8 mouse cellular contexts compared by ENCODE assay signal in the genomic region with DNA sequence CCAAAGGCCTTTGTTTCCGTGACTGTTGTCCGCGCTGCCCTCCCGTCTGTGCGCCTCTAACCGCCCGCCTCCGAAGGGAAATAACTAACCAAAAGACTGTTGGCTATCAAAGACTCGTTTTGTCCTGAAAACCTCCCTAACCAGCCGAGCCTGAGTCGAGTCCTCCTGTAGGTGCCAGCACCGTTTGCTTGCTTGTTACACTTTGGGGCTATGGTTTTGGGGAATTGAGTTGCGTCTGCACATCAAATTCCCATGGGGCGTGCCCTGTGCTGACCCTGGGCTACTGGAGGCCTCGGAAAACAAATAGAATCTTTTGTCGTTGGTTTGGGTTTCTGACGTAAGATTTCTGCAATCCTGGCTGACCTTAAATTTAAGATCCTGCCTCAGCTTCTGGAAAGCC. TPM values are rescaled to one million over a fixed set of nuclear protein-coding genes. Genes with fewer than 3 reads are reported as not detected.
DNase-seq lines count a peak whose midpoint lies in the region; ATAC-seq and TF ChIP-seq lines count a peak whose summit lies in the region.

No protein-coding gene starts in this region.

- H3K4me3 ChIP-seq in heart, embryonic 10.5 days, result peak overlapping the region; percentile 97
- peak overlapping the region; percentile 73 for H3K4me3 ChIP-seq in brown adipose tissue, adult 24 weeks (ENCODE audit: insufficient read depth, low read depth, low read length)
- H3K4me3 ChIP-seq in heart, embryonic 13.5 days, result peak overlapping the region; percentile 98
- peak overlapping the region; percentile 96 for H3K4me3 ChIP-seq in limb, embryonic 14.5 days (replicated peaks; ENCODE audit: low read length)
- H3K4me3 ChIP-seq in neural tube, embryonic 15.5 days (replicated peaks), result peak overlapping the region; percentile 80

- no peak; the same call in 1 of the 2 replicates for ATAC-seq in heart, embryonic 13.5 days (ENCODE audit: extremely low read depth, insufficient number of reproducible peaks, low FRiP score, low TSS enrichment)
- 0 out of 2 replicates have a peak, but pooled peaks have one; percentile 0 for ATAC-seq in limb, embryonic 14.5 days (ENCODE audit: low FRiP score, low read depth)
- no peak for ATAC-seq in neural tube, embryonic 15.5 days (ENCODE audit: low FRiP score)

- peak overlapping the region; percentile 81 for H3K9ac ChIP-seq in heart, embryonic 13.5 days
- H3K9ac ChIP-seq in limb, embryonic 14.5 days (ENCODE audit: low read depth, low read length, severe bottlenecking), result peak overlapping the region; percentile 59
- peak overlapping the region; percentile 55 for H3K9ac ChIP-seq in neural tube, embryonic 15.5 days (replicated peaks)

- H3K9me3 ChIP-seq in heart, embryonic 10.5 days, result no peaks in the 10 kb centered on the region
- H3K9me3 ChIP-seq in heart, embryonic 13.5 days, result no peaks in the 10 kb centered on the region
- no peaks in the 10 kb centered on the region for H3K9me3 ChIP-seq in limb, embryonic 14.5 days (ENCODE audit: control insufficient read depth, low read length)
- no peaks in the 10 kb centered on the region for H3K9me3 ChIP-seq in neural tube, embryonic 15.5 days (replicated peaks)

- peaks cover 47% of the 10 kb centered on the region for H3K4me1 ChIP-seq in heart, embryonic 10.5 days
- H3K4me1 ChIP-seq in brown adipose tissue, adult 24 weeks (ENCODE audit: control insufficient read depth, insufficient read depth, insufficient read length, low read length), result peaks cover 11% of the 10 kb centered on the region; the same call in 1 of the 2 replicates
- peaks cover 42% of the 10 kb centered on the region for H3K4me1 ChIP-seq in heart, embryonic 13.5 days
- H3K4me1 ChIP-seq in limb, embryonic 14.5 days (ENCODE audit: control insufficient read depth, insufficient read depth, low read length), result peaks cover 26% of the 10 kb centered on the region
- peaks cover 44% of the 10 kb centered on the region for H3K4me1 ChIP-seq in neural tube, embryonic 15.5 days

- 1% methylated on average over 17 of the region's 17 CpGs for WGBS in heart, embryonic 10.5 days
- 3% methylated on average over 17 of the region's 17 CpGs for WGBS in heart, embryonic 13.5 days
- 2% methylated on average over 17 of the region's 17 CpGs for WGBS in limb, embryonic 14.5 days
- WGBS in neural tube, embryonic 15.5 days, result under 1% methylated on average over 17 of the region's 17 CpGs

- peak; percentile 83 for DNase-seq in heart, embryonic 10.5 days (ENCODE audit: low spot score)
- no peak for DNase-seq in heart, postnatal 25 days (ENCODE audit: low spot score)
- no peak for DNase-seq in limb, embryonic 14.5 days (ENCODE audit: low spot score)
- no peak for DNase-seq in spleen, adult 12 weeks (ENCODE audit: low spot score)
- DNase-seq in thymus, postnatal 10 days (ENCODE audit: low spot score in 2 of 2), result no peak

- peaks cover 7% of the 10 kb centered on the region; the same call in 1 of the 2 replicates for H3K27me3 ChIP-seq in heart, embryonic 10.5 days (ENCODE audit: insufficient read depth, poor library complexity, severe bottlenecking)
- no peaks in the 10 kb centered on the region for H3K27me3 ChIP-seq in heart, embryonic 13.5 days (replicated peaks)
- no peaks in the 10 kb centered on the region for H3K27me3 ChIP-seq in limb, embryonic 14.5 days (ENCODE audit: control insufficient read depth, insufficient read depth, low read length)
- 0 out of 2 replicates have a peak, but pooled peaks cover 4% of the 10 kb centered on the region for H3K27me3 ChIP-seq in neural tube, embryonic 15.5 days (replicated peaks)

- TF ChIP-seq POLR2A in limb, embryonic 14.5 days (IDR thresholded peaks at IDR 0.05; ENCODE audit: borderline replicate concordance, extremely low read depth, insufficient read depth, insufficient read length), result no peak

- H3K4me2 ChIP-seq in heart, embryonic 13.5 days, result peak overlapping the region; percentile 72
- H3K4me2 ChIP-seq in limb, embryonic 14.5 days (replicated peaks; ENCODE audit: low read depth, low read length, severe bottlenecking), result peak overlapping the region; percentile 57
- peak overlapping the region; percentile 67 for H3K4me2 ChIP-seq in neural tube, embryonic 15.5 days

- H3K27ac ChIP-seq in heart, embryonic 10.5 days, result peak overlapping the region; percentile 97
- peak overlapping the region; percentile 90 for H3K27ac ChIP-seq in brown adipose tissue, adult 24 weeks (replicated peaks; ENCODE audit: low read depth, low read length)
- H3K27ac ChIP-seq in heart, embryonic 13.5 days (replicated peaks), result peak overlapping the region; percentile 90
- peak overlapping the region; percentile 80 for H3K27ac ChIP-seq in limb, embryonic 14.5 days (replicated peaks; ENCODE audit: low read depth, low read length)
- H3K27ac ChIP-seq in neural tube, embryonic 15.5 days (replicated peaks), result peak overlapping the region; percentile 95

- peaks cover 29% of the 10 kb centered on the region for H3K36me3 ChIP-seq in heart, embryonic 10.5 days
- peaks cover 30% of the 10 kb centered on the region for H3K36me3 ChIP-seq in heart, embryonic 13.5 days
- peaks cover 30% of the 10 kb centered on the region for H3K36me3 ChIP-seq in limb, embryonic 14.5 days (ENCODE audit: control insufficient read depth, insufficient read depth, low read length)
- H3K36me3 ChIP-seq in neural tube, embryonic 15.5 days, result peaks cover 24% of the 10 kb centered on the region

- intact Hi-C loops in heart, postnatal 25 days (cut with DNase I), result loop anchor here (5.0 kb wide), 1 partner anchor 142 kb away; a partner anchor contains a TSS

RNA-seq across cellular contexts. Expression of a gene that starts 0.8 kb away (rescaled TPM):
- polyA plus RNA-seq in heart, embryonic 10.5 days (2016; fragmentation: Nextera tagmentation; extraction: Ambion mirVana), result 873 and 1,060 TPM in 2 replicates
- total RNA-seq in heart, postnatal 25 days (2021), result 100 to 1,000 TPM; 613 to 620 TPM
- polyA plus RNA-seq in brown adipose tissue, adult 24 weeks (2012; ENCODE audit: insufficient read depth, insufficient read length, missing spikeins), result 1,142 and 1,278 TPM in 2 replicates
- polyA plus RNA-seq in heart, embryonic 13.5 days (2015; fragmentation: Nextera tagmentation; extraction: Ambion mirVana), result 688 and 785 TPM in 2 replicates
- polyA plus RNA-seq in limb, embryonic 14.5 days (2012; rRNA removed), result 3,691 and 3,912 TPM in 2 replicates
- polyA plus RNA-seq in limb, embryonic 14.5 days (2014; fragmentation: Nextera tagmentation; extraction: Ambion mirVana), result 1,718 and 1,777 TPM in 2 replicates
- polyA plus RNA-seq in neural tube, embryonic 15.5 days (2015; fragmentation: Nextera tagmentation; extraction: Ambion mirVana), result 649 and 787 TPM in 2 replicates

RNA-seq across cellular contexts. Expression of a gene that starts 5.1 kb away (rescaled TPM):
- polyA plus RNA-seq in heart, embryonic 10.5 days (2016; fragmentation: Nextera tagmentation; extraction: Ambion mirVana), result 1,266 and 1,534 TPM in 2 replicates
- 100 to 1,000 TPM; 517 to 569 TPM for total RNA-seq in heart, postnatal 25 days (2021)
- polyA plus RNA-seq in brown adipose tissue, adult 24 weeks (2012; ENCODE audit: insufficient read depth, insufficient read length, missing spikeins), result 1,258 and 1,344 TPM in 2 replicates
- polyA plus RNA-seq in heart, embryonic 13.5 days (2015; fragmentation: Nextera tagmentation; extraction: Ambion mirVana), result 982 and 1,095 TPM in 2 replicates
- polyA plus RNA-seq in limb, embryonic 14.5 days (2012; rRNA removed), result 563 and 814 TPM in 2 replicates
- polyA plus RNA-seq in limb, embryonic 14.5 days (2014; fragmentation: Nextera tagmentation; extraction: Ambion mirVana), result 1,719 and 1,751 TPM in 2 replicates
- 759 and 947 TPM in 2 replicates for polyA plus RNA-seq in neural tube, embryonic 15.5 days (2015; fragmentation: Nextera tagmentation; extraction: Ambion mirVana)

RNA-seq across cellular contexts. Expression of a gene that starts 6.7 kb away (rescaled TPM):
- polyA plus RNA-seq in heart, embryonic 10.5 days (2016; fragmentation: Nextera tagmentation; extraction: Ambion mirVana), result 0.36 and 0.58 TPM in 2 replicates
- total RNA-seq in heart, postnatal 25 days (2021), result not detected
- not detected in 2 replicates for polyA plus RNA-seq in brown adipose tissue, adult 24 weeks (2012; ENCODE audit: insufficient read depth, insufficient read length, missing spikeins)
- polyA plus RNA-seq in heart, embryonic 13.5 days (2015; fragmentation: Nextera tagmentation; extraction: Ambion mirVana), result 0.17 TPM in 1 of 2 replicates, not detected in the other
- 0.31 TPM in 1 of 2 replicates, not detected in the other for polyA plus RNA-seq in limb, embryonic 14.5 days (2012; rRNA removed)
- 0.39 and 1.4 TPM in 2 replicates for polyA plus RNA-seq in limb, embryonic 14.5 days (2014; fragmentation: Nextera tagmentation; extraction: Ambion mirVana)
- polyA plus RNA-seq in neural tube, embryonic 15.5 days (2015; fragmentation: Nextera tagmentation; extraction: Ambion mirVana), result 0.12 and 0.24 TPM in 2 replicates

RNA-seq across cellular contexts. Expression of a gene that starts 6.9 kb away (rescaled TPM):
- polyA plus RNA-seq in heart, embryonic 10.5 days (2016; fragmentation: Nextera tagmentation; extraction: Ambion mirVana), result 2.5 and 3.1 TPM in 2 replicates
- total RNA-seq in heart, postnatal 25 days (2021), result 10 to 100 TPM in 1 of 2 experiments, 1 to 10 TPM in 1; 5.3 to 15.0 TPM
- 5.9 and 6.8 TPM in 2 replicates for polyA plus RNA-seq in brown adipose tissue, adult 24 weeks (2012; ENCODE audit: insufficient read depth, insufficient read length, missing spikeins)
- 0.88 and 1.0 TPM in 2 replicates for polyA plus RNA-seq in heart, embryonic 13.5 days (2015; fragmentation: Nextera tagmentation; extraction: Ambion mirVana)
- 12.4 and 18.6 TPM in 2 replicates for polyA plus RNA-seq in limb, embryonic 14.5 days (2012; rRNA removed)
- 2.2 and 3.3 TPM in 2 replicates for polyA plus RNA-seq in limb, embryonic 14.5 days (2014; fragmentation: Nextera tagmentation; extraction: Ambion mirVana)
- 1.8 and 3.8 TPM in 2 replicates for polyA plus RNA-seq in neural tube, embryonic 15.5 days (2015; fragmentation: Nextera tagmentation; extraction: Ambion mirVana)

RNA-seq across cellular contexts. Expression of a gene that starts 24.8 kb away (rescaled TPM):
- polyA plus RNA-seq in heart, embryonic 10.5 days (2016; fragmentation: Nextera tagmentation; extraction: Ambion mirVana), result 97.8 and 102 TPM in 2 replicates
- total RNA-seq in heart, postnatal 25 days (2021), result 10 to 100 TPM; 29.7 to 30.9 TPM
- polyA plus RNA-seq in brown adipose tissue, adult 24 weeks (2012; ENCODE audit: insufficient read depth, insufficient read length, missing spikeins), result 50.5 and 66.3 TPM in 2 replicates
- polyA plus RNA-seq in heart, embryonic 13.5 days (2015; fragmentation: Nextera tagmentation; extraction: Ambion mirVana), result 82.2 and 89.3 TPM in 2 replicates
- polyA plus RNA-seq in limb, embryonic 14.5 days (2012; rRNA removed), result 115 and 118 TPM in 2 replicates
- 86.4 and 87.3 TPM in 2 replicates for polyA plus RNA-seq in limb, embryonic 14.5 days (2014; fragmentation: Nextera tagmentation; extraction: Ambion mirVana)
- polyA plus RNA-seq in neural tube, embryonic 15.5 days (2015; fragmentation: Nextera tagmentation; extraction: Ambion mirVana), result 81.7 and 82.9 TPM in 2 replicates
